Comparison of ENCODE assay signal across 8 mouse cellular contexts in genomic region chr6:134862671-134863104, GRCm38 (mm10). TPM values are rescaled to one million over a fixed set of nuclear protein-coding genes. Genes with fewer than 3 reads are reported as not detected.
A peak's percentile ranks its signal among the peaks of the same experiment; 100 is the strongest.
DNase-seq lines count a peak whose midpoint lies in the region; ATAC-seq and TF ChIP-seq lines count a peak whose summit lies in the region.

No protein-coding gene starts in this region.

- H3K4me1 ChIP-seq in cortical plate, adult 2 months (ENCODE audit: control insufficient read depth, insufficient read depth, low read length) = peaks cover 2% of the 10 kb centered on the region
- no peaks in the 10 kb centered on the region for H3K4me1 ChIP-seq in heart, embryonic 11.5 days (ENCODE audit: control insufficient read depth, insufficient read depth, low read length)
- H3K4me1 ChIP-seq in kidney, embryonic 16.5 days (ENCODE audit: insufficient read depth, low read length) = peaks cover 11% of the 10 kb centered on the region
- peaks cover 13% of the 10 kb centered on the region; the same call in 1 of the 2 replicates for H3K4me1 ChIP-seq in liver, embryonic 16.5 days (ENCODE audit: control insufficient read depth, low read depth, low read length)

- no peaks in the 10 kb centered on the region for H3K27me3 ChIP-seq in heart, embryonic 11.5 days (ENCODE audit: control insufficient read depth, insufficient read depth, low read length)
- no peaks in the 10 kb centered on the region for H3K27me3 ChIP-seq in kidney, embryonic 16.5 days (ENCODE audit: insufficient read depth, low read length)
- H3K27me3 ChIP-seq in liver, embryonic 16.5 days (ENCODE audit: control insufficient read depth, insufficient read depth, low read depth, low read length) = no peaks in the 10 kb centered on the region

- H3K36me3 ChIP-seq in heart, embryonic 11.5 days (ENCODE audit: control insufficient read depth, insufficient read depth, low read length) = no peaks in the 10 kb centered on the region
- no peaks in the 10 kb centered on the region for H3K36me3 ChIP-seq in kidney, embryonic 16.5 days (ENCODE audit: insufficient read depth, low read length)
- H3K36me3 ChIP-seq in liver, embryonic 16.5 days (ENCODE audit: control insufficient read depth, insufficient read depth) = no peaks in the 10 kb centered on the region; the same call in 1 of the 2 replicates

- peak overlapping the region; percentile 47 for H3K4me2 ChIP-seq in heart, embryonic 11.5 days
- peak overlapping the region; percentile 57 for H3K4me2 ChIP-seq in kidney, embryonic 16.5 days (replicated peaks; ENCODE audit: low read depth, low read length)
- peak overlapping the region; percentile 38; the same call in 1 of the 2 replicates for H3K4me2 ChIP-seq in liver, embryonic 16.5 days (ENCODE audit: low read depth, low read length)

- H3K27ac ChIP-seq in gastrocnemius, adult 2 months = no peak overlapping the region; the same call in 1 of the 2 replicates
- H3K27ac ChIP-seq in cortical plate, adult 2 months (ENCODE audit: insufficient read depth, low read length) = no peak overlapping the region
- H3K27ac ChIP-seq in heart, embryonic 11.5 days (ENCODE audit: low read depth, low read length) = no peak overlapping the region
- H3K27ac ChIP-seq in kidney, embryonic 16.5 days (ENCODE audit: low read length) = no peak overlapping the region
- no peak overlapping the region for H3K27ac ChIP-seq in liver, embryonic 16.5 days (ENCODE audit: low read length)

- no peak overlapping the region for H3K9ac ChIP-seq in heart, embryonic 11.5 days (ENCODE audit: low read depth, low read length)
- no peak overlapping the region for H3K9ac ChIP-seq in kidney, embryonic 16.5 days (replicated peaks; ENCODE audit: low read length)
- H3K9ac ChIP-seq in liver, embryonic 16.5 days (ENCODE audit: low read depth, low read length) = no peak overlapping the region

- no peak for TF ChIP-seq CTCF in gastrocnemius, adult 2 months (IDR thresholded peaks at IDR 0.05)
- TF ChIP-seq CTCF in cortical plate, adult 2 months (IDR thresholded peaks at IDR 0.05; ENCODE audit: extremely low read depth, insufficient read depth, low read length) = no peak

- ATAC-seq in heart, embryonic 11.5 days (replicated peaks; ENCODE audit: insufficient number of reproducible peaks, low FRiP score, low TSS enrichment) = no peak
- peak; percentile 64 for ATAC-seq in kidney, embryonic 16.5 days (ENCODE audit: low FRiP score, low TSS enrichment)
- ATAC-seq in liver, embryonic 16.5 days (ENCODE audit: low read depth) = no peak

- peak overlapping the region; percentile 56 for H3K4me3 ChIP-seq in gastrocnemius, adult 2 months
- peak overlapping the region; percentile 12 for H3K4me3 ChIP-seq in cortical plate, adult 2 months (ENCODE audit: insufficient read depth, low read length)
- no peak overlapping the region for H3K4me3 ChIP-seq in heart, embryonic 11.5 days (ENCODE audit: low read depth, low read length)
- H3K4me3 ChIP-seq in kidney, embryonic 16.5 days (ENCODE audit: low read length) = peak overlapping the region; percentile 34
- no peak overlapping the region for H3K4me3 ChIP-seq in liver, embryonic 16.5 days (ENCODE audit: low read depth, low read length)

- intact Hi-C loops in gastrocnemius, adult 2 months (cut with DNase I) = no loop called here

- WGBS in heart, embryonic 11.5 days (ENCODE audit: insufficient replicate concordance) = 57% methylated on average over 13 of the region's 13 CpGs
- 27% methylated on average over 13 of the region's 13 CpGs for WGBS in kidney, embryonic 16.5 days
- 58% methylated on average over 13 of the region's 13 CpGs for WGBS in liver, embryonic 16.5 days (ENCODE audit: insufficient replicate concordance)

- DNase-seq in gastrocnemius, adult 2 months = peak; percentile 33
- DNase-seq in gastrocnemius, postnatal 10 days = no peak
- DNase-seq in retina, postnatal 1 day = peak; percentile 91
- no peak for DNase-seq in adrenal gland, adult 18-20 months (ENCODE audit: low spot score in 2 of 2)

- no peak for TF ChIP-seq POLR2A in cortical plate, adult 2 months (IDR thresholded peaks at IDR 0.05; ENCODE audit: extremely low read depth, insufficient read depth, low read length)

- H3K9me3 ChIP-seq in heart, embryonic 11.5 days (replicated peaks; ENCODE audit: control insufficient read depth, low read length) = no peaks in the 10 kb centered on the region
- no peaks in the 10 kb centered on the region for H3K9me3 ChIP-seq in kidney, embryonic 16.5 days (ENCODE audit: low read length)
- no peaks in the 10 kb centered on the region for H3K9me3 ChIP-seq in liver, embryonic 16.5 days (replicated peaks; ENCODE audit: control insufficient read depth, low read length)

RNA-seq across cellular contexts. Expression of gene Crebl2, which starts 32.7 kb away (rescaled TPM):
- 10 to 100 TPM; 10.4 to 10.9 TPM for total RNA-seq in gastrocnemius, adult 2 months (2021)
- 1 to 10 TPM; 3.9 to 4.6 TPM for total RNA-seq in gastrocnemius, postnatal 10 days (2021)
- polyA plus RNA-seq in cortical plate, adult 2 months (2012; rRNA removed) = 32.2 and 32.7 TPM in 2 replicates
- 1.3 and 1.5 TPM in 2 replicates for polyA plus RNA-seq in heart, embryonic 11.5 days (2014; fragmentation: Nextera tagmentation; extraction: Ambion mirVana)
- 2.8 TPM in 2 replicates for polyA plus RNA-seq in kidney, embryonic 16.5 days (2015; fragmentation: Nextera tagmentation; extraction: Ambion mirVana)
- 3.1 and 3.3 TPM in 2 replicates for polyA plus RNA-seq in liver, embryonic 16.5 days (2015; fragmentation: Nextera tagmentation; extraction: Ambion mirVana)
- 10 to 100 TPM; 29.6 to 36.7 TPM for total RNA-seq in adrenal gland, adult 18-20 months (2021)

RNA-seq across cellular contexts. Expression of gene Gpr19, which starts 35.7 kb away (rescaled TPM):
- 1 to 10 TPM; 4.0 to 4.1 TPM for total RNA-seq in gastrocnemius, adult 2 months (2021)
- 1 to 10 TPM; 6.4 to 6.8 TPM for total RNA-seq in gastrocnemius, postnatal 10 days (2021)
- 24.4 and 24.5 TPM in 2 replicates for polyA plus RNA-seq in cortical plate, adult 2 months (2012; rRNA removed)
- 11.1 and 12.0 TPM in 2 replicates for polyA plus RNA-seq in heart, embryonic 11.5 days (2014; fragmentation: Nextera tagmentation; extraction: Ambion mirVana)
- 13.5 and 13.6 TPM in 2 replicates for polyA plus RNA-seq in kidney, embryonic 16.5 days (2015; fragmentation: Nextera tagmentation; extraction: Ambion mirVana)
- 5.7 and 6.4 TPM in 2 replicates for polyA plus RNA-seq in liver, embryonic 16.5 days (2015; fragmentation: Nextera tagmentation; extraction: Ambion mirVana)
- 1 to 10 TPM; 5.3 to 6.5 TPM for total RNA-seq in adrenal gland, adult 18-20 months (2021)

RNA-seq across cellular contexts. Expression of gene Cdkn1b, which starts 57.5 kb away (rescaled TPM):
- 10 to 100 TPM; 36.1 to 41.8 TPM for total RNA-seq in gastrocnemius, adult 2 months (2021)
- total RNA-seq in gastrocnemius, postnatal 10 days (2021) = 10 to 100 TPM; 47.0 to 51.8 TPM
- 20.0 and 20.6 TPM in 2 replicates for polyA plus RNA-seq in cortical plate, adult 2 months (2012; rRNA removed)
- polyA plus RNA-seq in heart, embryonic 11.5 days (2014; fragmentation: Nextera tagmentation; extraction: Ambion mirVana) = 13.9 and 14.7 TPM in 2 replicates
- polyA plus RNA-seq in kidney, embryonic 16.5 days (2015; fragmentation: Nextera tagmentation; extraction: Ambion mirVana) = 13.4 and 15.1 TPM in 2 replicates
- polyA plus RNA-seq in liver, embryonic 16.5 days (2015; fragmentation: Nextera tagmentation; extraction: Ambion mirVana) = 11.7 and 17.4 TPM in 2 replicates
- total RNA-seq in adrenal gland, adult 18-20 months (2021) = 10 to 100 TPM; 30.6 to 33.0 TPM

Comparison
In these comparisons a context has a peak if more than half of its experiments do, and no peak if none do; other contexts are left out.
1. DNase-seq: peak in gastrocnemius, adult 2 months (single experiment) and retina, postnatal 1 day (single experiment); none in gastrocnemius, postnatal 10 days (single experiment) and adrenal gland, adult 18-20 months (0 of 2).
2. H3K4me3 ChIP-seq: peak in gastrocnemius, adult 2 months (single experiment), cortical plate, adult 2 months (single experiment) and kidney, embryonic 16.5 days (single experiment); none in heart, embryonic 11.5 days (single experiment) and liver, embryonic 16.5 days (single experiment).
3. Peak in every context shown above with its lines, with median percentiles within 50 percentile points of each other: H3K4me2 ChIP-seq.